Mouse (Mus musculus) thymus, postnatal 4 days (tissue): ENCODE data around the gene Lrrc74a.

Experiments
- DNase-seq: peaks from one replicate; pipeline ENCODE4 v3.0.0; 2021

Lrrc74a gene

DNA sequence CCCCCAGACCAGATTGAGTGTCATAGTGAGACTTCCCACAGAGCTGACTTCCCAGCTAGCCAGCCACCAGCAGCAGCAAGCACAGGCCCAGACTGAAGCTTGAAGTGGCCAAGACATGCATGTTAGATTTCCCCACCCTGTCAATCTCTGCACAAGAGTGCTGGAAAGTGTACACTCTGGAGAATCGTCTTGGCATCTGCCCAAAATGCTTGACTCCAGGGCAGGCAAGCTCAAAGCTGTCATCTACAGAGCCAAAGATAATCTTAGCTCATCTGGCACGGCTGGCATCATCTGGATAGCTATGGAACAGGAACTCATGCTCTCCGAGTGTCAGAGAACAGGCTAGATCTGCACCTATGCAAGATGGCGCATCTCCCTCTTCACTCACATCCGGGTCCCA, 12.7 kb upstream of the Lrrc74a start:
- DNase-seq, result no peak

DNA sequence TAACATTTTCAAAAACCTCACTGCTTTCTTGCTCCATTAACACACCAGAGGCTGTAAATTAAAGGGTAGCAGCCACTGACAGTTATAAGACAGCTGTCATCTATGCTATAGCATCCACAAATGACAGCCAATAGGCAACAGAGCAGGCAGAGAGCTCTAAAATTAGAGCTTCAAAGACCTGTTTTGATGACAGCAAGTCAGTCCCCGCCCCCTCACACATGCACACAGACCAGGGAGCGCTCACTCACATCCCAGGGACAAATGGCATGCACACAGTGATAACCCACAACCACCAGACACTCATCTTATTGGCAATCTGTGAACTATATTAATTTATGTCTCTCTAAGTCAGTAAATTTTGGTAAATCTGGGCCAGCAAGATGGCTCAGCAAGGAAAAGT, 9.9 kb upstream of the Lrrc74a start:
- DNase-seq, result peak; percentile 43

DNA sequence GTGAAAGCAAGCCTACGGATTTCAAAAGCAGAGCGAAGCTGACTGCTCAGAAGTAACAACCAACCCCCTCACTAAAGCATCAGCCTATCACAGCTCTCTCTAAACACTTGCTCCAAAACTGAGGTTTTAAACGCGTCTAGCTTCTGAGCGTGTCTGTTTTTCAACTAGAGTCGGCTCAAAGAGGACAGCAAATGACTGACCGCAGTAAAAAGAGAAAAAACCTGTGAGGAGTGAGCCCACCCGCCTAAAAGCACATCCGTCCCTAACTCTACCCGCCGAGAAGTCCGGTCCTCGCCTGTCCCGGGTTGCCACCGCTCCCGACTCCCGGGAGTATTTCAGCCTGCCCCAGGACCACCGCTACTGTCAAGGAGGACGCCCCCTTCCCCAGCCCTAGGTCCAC, 8.5 kb upstream of the Lrrc74a start:
- no peak for DNase-seq

DNA sequence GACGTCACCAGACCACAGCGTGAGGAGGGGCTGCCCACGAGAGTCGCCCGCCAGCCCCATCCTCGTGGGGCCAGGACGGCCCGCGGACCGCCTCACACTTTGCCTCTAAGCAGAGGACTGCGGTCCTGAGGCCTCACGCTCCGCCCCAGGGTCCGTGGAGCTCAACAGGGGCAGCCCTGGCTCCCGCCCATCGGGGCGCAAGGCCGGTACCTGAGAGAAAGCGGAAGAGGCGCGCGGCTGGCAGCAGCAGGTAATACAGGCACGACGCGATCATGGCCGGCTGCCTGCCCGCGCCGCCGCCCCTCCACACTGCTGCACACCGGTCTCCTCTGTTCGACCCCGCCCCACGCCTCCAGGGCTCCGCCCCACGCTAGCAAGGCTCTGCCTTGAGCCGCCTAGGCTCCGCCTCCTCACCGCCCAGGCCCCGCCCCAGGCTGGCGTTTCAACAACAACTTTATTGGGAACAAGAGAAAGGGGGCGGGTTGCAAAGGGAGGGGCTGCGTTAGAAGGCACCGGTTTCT, 8.0 kb upstream of the Lrrc74a start, which contains the start of gene Angel1:
Gene Angel1, minus strand, starts transcription at position 341 of the 521 bp plus-strand sequence.
- DNase-seq, result peak; percentile 100

DNA sequence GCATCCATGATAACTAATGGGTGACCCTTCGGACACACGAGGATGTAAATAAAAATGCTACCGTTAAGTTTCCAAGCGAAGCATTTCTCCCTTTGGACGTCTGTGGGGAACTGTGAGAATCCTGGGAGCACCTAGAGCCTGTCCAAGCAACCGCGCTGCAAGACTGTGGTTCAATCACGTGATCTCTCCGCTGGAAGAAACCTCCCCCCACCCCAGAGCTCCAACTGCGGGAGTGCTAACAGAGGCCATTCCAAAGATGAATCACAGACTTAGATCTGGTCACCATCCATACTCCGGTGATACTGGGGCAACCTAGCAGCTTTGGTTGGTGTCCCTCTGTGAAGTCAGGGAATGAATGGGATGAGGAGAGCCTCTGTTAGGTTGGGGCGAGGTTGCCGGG, 26.9 kb downstream of the Lrrc74a start:
- DNase-seq, result no peak

DNA sequence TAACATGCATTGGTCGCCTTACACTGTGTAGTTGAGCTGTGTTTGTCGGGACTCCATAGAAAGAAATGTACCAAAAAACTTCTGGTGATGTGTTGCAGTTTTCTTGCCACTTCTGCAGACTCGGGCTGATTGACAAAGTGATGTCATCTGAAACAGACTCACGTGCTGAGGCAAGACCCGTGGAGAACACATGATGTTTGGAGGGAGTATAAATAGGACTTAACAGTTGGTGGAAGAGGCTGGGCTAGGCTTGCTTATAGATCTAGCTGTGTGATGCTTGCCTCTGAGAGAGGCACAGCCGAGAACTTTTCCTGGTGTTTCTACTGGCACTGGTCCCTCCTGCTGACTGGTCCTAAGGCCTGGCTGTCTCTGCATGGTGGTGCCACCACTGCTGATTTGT, 29.9 kb downstream of the Lrrc74a start:
- DNase-seq, result no peak

DNA sequence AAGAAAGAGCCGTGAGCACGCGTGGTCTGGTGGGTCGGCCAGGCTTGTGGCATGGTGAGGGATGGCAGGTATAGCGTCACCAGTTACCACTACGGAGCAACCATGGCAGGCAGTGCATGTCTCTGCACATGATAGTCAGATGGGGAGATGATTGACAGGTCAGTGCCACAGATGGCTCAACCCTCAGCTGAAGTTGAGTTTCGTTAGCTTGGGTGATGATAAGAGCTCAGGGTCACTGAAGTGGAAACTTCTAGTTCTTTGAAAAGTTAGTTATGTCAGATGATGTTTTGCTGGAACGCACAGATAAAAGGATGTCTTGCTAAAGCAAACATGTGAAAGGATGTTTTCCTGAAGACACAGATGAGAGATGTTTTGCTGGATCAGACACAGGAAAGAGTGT, 32.3 kb downstream of the Lrrc74a start:
- no peak for DNase-seq

DNA sequence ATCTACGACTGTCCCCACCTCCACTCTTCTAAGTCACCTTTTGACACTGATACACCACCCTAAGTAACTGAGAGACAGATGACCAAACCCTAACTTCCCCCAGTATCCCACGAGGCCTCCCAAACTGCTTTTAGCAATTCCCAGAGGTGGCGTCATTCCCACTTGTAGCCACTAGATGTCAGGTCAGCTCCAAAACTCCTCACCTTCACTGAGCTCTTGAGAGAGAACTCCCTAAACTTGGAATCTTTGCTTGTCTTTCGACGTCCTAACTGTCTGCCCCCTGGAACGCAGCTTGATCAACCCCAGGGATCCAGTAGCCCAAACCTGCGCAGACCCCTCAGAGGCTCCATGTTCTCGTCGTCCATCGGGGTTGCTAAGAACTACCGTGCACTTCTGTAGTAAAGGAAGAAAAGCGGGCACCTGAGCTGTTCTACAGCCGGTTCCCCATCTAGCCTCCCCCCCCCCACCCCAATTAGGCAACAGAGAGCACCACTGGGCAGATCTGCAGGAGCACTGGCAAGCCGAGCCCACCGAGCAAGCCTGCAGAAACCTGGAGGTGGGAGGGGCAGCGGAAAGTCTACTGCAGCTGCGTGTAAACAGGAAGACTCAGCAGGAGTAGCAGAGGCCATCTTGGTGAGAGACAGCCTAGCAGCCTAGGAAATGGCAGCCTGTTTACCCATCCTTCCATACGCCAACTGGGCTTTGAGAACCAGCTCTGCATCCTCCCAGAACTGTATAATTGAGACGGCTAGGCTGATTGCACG, 33.9 kb downstream of the Lrrc74a start:
- peak; percentile 58 for DNase-seq

DNA sequence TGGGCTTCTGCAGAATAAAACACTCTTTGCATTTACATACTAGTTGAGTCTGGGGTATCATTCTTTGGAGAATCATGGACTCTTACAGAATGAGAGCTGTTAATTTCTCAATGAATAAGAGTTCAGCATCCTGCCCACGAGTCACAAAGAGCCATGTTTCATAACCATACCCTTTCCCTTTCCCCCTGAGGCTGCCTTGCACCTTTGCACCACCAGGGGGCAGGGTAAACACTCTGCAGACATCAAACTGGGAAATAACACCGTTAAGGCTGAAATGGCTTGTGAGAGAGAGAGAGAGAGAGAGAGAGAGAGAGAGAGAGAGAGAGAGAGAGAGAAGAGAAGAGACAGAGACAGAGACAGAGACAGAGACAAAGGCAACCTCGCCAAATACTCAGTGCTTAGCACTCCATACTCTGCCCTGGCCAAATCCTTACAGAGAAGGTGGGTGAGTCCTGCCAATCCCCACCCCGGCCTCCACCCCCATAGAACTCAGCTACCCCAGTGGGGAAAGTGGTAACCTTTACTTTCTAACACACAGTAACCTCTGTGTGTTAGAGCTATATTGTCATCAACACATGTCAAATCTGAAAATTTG, 34.9 kb downstream of the Lrrc74a start:
- DNase-seq, result peak; percentile 92

DNA sequence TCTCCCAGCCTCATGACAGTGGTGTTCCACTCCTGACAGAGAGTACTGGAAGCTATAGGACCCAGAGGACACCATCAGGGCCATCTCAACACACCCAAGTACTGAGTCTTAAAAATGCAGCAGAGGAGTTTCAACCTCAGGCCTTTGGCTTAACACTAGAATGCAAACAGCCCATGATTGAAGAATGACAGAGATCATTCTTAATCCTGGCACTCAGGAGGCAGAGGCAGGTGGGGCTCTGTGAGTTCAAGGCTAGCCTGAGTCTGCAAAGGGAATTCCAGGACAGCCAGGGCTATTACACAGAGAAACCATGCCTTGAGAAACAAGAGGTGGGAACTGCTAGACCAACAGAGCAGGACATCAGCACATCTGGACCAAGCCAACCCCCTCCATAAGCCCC, 35.6 kb downstream of the Lrrc74a start:
- no peak for DNase-seq

DNA sequence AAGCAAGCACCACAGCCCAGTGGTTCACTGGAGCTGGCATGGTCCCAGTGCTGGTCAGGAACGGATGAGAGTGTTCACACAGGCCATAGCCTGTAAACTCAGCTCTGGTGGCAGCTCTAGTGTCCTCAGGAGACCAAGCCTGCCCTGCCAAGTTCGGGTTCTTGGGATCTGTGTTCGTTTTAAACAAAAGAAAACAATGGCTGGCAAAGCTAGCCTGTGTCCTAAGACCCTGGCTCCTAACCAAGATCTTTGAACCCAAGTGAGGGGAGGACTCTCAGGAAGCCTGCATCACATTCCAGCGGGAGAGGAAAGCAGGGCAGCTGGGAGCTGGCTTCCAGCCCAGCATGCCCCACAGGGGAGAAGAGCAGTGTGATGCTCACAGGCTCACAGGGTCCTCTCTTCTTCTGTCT, 36.1 kb downstream of the Lrrc74a start:
- DNase-seq, result no peak

DNA sequence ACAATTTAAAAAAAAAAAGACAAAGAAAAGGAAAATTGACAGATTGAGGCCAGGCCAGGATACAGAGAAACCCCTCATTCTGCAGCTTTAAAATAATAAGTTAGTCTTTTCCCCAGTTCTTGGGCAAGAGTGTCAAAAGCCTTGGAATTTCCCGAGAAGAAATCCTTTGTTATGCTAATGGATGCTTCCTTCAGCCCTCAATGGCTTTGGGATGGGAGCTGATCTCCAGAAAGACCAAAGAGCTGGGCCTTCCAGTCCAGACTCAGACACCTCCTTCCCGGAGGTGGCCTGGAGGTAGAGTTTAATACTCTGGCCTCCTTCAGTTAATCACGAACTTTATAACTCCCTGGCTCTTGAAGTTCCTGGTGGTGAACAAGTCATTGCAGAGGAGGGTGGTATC, 36.8 kb downstream of the Lrrc74a start:
- DNase-seq, result no peak

DNA sequence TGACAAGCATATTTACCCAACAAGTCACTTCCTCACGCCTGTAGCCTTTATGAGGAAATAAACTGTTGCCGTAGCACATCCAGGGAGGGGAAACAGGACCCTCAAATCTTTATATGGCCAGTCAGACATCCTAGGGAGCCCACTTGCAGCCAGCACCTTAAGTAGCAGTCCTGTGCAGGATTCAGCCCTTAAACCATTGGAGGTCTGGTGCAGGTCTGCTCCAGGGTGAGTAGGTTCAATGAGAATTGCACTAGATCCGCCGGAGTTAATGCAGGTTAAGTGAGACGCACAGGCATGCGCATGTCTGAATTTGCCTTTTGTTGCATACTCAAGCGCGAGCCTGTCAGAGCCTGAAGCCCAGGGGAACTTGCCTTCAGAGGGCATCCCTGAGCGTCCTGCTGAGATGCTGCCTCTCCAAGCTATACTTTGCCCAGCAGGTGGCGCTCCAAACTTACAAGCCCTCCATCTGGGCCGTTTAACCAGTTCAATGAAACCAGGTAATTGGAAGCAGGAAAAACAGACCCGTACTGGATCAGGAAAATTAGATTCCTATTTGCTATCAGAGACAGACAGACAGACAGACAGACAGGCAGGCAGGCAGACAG, 37.8 kb downstream of the Lrrc74a start:
- DNase-seq, result peak; percentile 97

DNA sequence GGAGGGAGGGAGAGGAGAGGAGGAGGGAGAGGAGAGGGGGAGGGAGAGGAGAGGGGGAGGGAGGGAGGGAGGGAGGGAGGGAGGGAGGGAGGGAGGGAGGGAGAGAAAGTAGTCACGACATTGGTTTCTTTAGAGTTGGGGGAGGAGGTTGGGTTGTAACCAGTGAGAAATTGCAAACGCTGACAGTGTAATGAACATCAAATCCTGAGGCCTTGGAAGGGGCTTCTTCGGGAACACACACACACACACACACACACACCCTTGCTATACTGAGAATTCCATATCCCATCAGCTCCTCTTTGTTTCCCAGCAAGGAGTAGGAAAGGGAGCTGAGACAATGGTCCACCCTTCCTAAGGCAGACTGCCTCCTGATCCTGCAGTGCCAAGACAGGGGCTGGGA, 38.4 kb downstream of the Lrrc74a start:
- no peak for DNase-seq

DNA sequence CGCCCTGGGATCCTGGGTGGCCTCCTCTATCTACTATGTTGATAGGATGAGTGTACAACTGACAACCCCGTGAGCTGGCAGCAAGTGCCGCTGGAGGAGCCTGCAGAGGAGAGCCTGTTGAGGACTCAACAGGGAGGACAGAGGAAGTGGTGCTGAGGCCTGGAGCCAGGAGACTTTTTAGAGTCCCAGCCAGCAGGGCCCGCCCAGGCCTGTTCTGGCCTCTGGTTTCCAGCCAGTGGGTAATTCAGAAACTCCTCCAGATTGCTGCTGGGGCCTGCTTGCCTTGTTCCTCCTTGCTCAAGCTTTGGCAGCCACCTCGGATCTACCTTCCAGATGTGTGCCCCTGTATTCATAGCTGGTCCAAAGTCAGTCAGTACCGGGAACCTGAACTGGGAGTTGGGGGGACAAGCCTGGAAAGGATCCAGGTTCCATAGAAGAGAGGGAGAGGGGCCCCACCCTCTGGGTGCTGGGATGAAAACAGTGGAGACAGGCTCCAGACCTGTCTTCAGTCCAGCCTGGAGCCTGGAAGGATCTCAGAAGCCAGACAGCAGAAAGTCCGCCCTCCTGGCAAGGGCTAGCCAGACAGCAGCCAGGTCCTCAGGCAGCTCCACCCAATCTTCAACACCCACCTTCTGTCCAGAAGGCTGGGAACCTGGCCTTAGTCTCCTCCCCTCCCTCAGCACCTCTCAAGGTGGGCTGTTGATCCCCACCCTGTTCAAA, 41.6 kb downstream of the Lrrc74a start:
- DNase-seq, result no peak

DNA sequence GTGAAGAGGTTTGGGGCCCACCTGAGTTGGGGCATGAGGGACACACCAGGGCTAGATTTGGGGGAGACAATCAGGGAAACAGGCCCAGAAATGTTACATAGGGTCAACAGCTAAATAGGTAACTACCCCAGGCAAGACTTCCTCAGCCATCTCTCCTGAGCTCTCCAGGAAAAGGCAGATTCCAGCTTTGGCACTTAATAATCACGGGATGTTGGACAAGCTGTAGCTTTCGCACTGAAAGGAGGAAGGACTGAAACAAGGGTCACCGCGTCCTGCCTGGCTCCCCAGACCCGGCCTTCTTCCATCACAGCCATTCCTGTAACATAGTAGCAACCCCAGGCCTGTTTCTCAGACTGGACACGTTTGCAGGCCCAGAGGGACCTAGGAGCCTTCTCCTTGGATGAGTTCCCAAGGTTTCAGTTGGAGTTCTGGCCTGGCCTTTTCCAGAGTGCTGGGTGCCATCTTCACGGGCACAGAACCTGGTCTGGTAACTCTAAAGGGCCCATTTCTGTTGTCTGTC, 42.2 kb downstream of the Lrrc74a start:
- DNase-seq, result no peak

DNA sequence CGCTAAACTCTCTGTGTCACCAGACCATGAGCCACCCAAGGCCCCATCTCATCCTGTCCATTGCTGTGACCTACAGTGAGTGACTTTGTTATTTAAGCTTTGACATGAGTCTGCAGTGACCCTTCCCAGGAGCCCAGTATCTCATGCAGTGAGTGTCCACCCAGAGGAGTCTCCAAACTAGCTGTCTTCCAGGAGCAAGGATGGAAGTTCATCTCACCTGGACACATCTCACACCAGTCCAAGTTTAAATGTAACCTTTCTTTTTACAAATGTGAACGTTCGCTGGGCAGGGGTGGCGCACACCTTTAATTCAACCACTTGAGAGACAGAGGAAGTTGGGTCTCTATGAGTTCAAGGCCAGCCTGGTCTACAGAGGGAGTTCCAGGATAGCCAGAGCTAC, 44.4 kb downstream of the Lrrc74a start:
- no peak for DNase-seq

DNA sequence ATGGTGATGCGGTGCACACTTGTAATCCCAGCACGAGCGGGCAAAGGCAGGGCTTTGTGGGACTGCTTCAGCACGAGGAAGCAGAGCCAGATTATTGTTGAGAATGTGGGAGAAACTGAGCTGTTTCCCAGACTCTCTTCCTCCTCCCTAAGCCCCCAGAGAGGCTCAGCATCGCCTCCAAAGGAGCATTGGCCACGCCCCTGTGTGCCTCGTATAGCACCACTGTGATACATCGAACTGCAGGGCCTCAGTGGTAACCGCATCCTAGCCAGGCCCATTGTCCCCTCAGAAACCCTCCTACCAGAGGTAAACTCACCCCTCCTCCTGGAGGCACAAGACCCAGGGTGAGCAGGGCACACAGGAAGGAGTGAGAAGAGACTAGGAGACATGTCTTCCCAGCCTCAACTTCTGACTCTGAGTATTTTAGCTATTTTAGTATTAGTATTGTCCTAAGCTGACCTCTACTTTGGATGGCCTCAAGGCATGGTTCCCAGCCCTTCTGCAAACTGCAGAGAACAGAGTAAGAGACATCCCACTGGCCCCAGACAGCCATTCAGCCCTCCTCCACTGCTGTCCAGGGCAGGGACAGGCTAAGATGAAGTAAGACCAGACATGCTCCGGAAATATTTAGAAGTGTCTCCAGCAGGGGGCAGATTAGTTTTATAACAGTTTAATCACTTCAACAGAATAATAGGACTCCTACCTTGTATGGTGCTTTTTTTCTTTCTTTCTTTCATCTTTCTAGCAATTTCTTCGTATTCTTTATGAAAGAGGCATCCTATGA, 45.2 kb downstream of the Lrrc74a start:
- peak; percentile 47 for DNase-seq

DNA sequence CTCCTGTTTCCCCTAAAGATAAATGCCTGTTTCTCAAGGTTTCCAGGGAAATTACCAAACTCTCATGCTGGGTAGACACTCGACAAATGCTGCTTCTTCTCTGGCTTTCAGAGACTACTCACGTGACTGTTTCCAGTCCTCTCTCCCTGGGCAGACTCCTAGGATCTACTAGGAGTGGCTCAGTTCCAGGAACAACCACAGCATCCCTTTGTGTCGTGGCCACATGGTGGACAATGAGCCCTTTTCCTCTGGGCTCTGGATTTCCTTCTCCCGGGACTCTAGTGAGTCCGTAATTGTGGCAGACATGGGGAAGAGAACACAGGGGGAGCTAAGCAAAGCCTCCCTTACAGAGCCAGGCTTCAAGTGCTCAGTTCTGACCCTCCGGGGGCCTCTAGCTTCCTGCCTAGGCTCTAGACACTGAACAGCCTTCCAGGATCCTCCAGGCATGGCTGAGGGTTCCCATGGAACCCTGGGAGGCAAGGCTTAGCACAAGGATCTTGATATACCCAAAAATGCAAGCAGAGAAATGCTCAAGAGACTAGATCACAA, 47.6 kb downstream of the Lrrc74a start:
- no peak for DNase-seq

DNA sequence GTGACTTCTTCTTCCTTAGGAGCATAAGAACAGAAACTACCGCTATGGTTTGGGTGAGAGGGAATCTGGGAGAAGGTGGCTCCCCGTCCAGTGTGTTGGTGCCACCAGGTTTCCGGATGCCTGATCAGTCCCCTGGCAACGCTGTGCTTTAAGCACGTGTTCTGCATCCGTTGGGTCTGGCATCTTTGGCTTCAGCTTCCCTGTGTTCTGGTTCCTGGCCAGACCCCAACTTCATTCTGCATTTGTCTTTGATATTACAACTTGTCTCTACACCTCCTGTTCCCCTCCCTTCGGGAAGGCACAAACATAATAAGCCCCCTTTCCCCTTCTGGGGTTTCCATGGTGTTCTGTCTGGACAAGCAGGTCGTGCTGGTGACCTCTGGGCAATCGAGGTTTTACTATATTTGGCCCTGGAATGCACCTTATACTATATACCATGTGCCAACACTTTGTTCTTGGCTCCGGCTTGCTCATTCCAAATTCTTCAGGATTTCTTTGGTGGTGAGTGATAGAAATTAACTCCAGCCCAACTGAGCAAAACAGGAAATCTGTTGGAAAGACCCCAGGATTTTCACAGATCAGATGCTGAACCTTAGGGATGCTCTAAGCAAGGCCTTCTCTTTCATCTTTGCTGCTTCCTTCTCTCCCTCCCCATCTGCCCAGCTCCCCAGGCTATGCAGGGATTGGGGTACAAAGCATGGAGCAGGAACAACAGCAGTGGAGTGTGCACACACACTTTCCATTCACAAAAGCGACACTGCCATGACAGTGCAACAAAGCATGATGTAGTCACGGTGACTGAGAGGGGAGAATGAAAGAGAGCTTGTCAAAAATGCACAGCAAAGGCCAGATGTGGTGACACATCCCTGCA, 52.2 kb downstream of the Lrrc74a start:
- no peak for DNase-seq

DNA sequence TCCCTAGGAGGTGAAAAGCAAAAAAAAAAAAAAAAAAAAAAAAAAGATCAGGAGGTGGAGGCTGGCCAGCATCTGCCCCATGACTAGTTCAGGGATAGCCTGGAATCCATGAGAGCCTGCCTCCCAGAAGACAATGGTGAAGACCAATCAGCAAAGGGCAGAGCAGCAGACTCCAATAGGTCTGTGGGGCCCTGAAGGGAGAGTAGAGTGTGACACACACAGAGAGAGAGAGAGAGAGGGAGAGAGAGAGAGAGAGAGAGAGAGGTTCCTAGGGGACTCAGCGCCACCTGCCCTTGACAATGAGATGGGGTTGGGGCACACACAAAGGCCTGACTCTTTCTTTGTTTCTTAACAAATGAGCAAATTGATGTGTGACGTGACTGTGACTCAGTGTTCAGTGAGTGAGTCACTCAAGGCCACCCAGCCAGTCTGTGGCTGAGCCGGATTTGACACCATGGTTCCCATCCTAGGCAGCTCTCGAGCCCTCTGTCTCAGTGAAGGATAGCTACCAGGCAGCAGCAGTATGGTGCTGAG, 52.9 kb downstream of the Lrrc74a start:
- no peak for DNase-seq
